Mouse (Mus musculus): ENCODE results near the gene Glyatl3.

- TF ChIP-seq CTCF (IDR thresholded peaks at IDR 0.05; ENCODE audit: low read depth, low read length) (no peak), TAL1 (conservative IDR thresholded peaks at IDR 0.05; ENCODE audit: low read depth, low read length) (no peak), GATA1 (IDR thresholded peaks at IDR 0.05; ENCODE audit: borderline replicate concordance, low read length) (no peak), POLR2AphosphoS5 (IDR thresholded peaks at IDR 0.05; ENCODE audit: insufficient replicate concordance, low read depth, low read length) (no peak), GATA2 (IDR thresholded peaks at IDR 0.05; ENCODE audit: borderline replicate concordance, low read depth, low read length) (no peak)
Measured at GRCm38 (mm10) chr17:40877741-40878140, 36.4 kb downstream of the Glyatl3 start.
